Mouse (Mus musculus) thymus, adult 2 months (tissue): ENCODE measurements around the gene Shisa8. TPM values are rescaled to one million over a fixed set of nuclear protein-coding genes. Genes with fewer than 3 reads are reported as not detected.

Experiments used
- DNase-seq: peaks from one replicate; pipeline ENCODE4 v3.0.0; 2021
- H3K27ac ChIP-seq: fragments of 200-500 bp; 2 replicates; pipeline ENCODE4 v1.5.1; 2012; ENCODE audit warnings: low read length, control low read depth; ENCODE audit not compliant: control insufficient read depth, insufficient read depth
- H3K27me3 ChIP-seq: fragments of 200-500 bp; 2 replicates; pipeline ENCODE4 v1.6.1; 2012; ENCODE audit warnings: mild to moderate bottlenecking, low read length, moderate library complexity, mixed read lengths; ENCODE audit not compliant: control insufficient read depth, insufficient read depth
- H3K36me3 ChIP-seq: fragments of 200-500 bp; 2 replicates; pipeline ENCODE4 v1.6.1; 2012; ENCODE audit warnings: mild to moderate bottlenecking, low read length, moderate library complexity; ENCODE audit not compliant: control insufficient read depth, insufficient read depth
- H3K4me1 ChIP-seq: fragments of 200-500 bp; replicated peaks from 2 replicates; pipeline ENCODE4 v1.6.1; 2012; ENCODE audit warnings: low read length; ENCODE audit not compliant: control insufficient read depth, insufficient read depth
- H3K4me3 ChIP-seq: fragments of 200-500 bp; 2 replicates; pipeline ENCODE4 v1.5.1; 2012; ENCODE audit warnings: mild to moderate bottlenecking, low read length, control low read depth, moderate library complexity; ENCODE audit not compliant: control insufficient read depth, insufficient read depth
- CTCF ChIP-seq: fragments of 200-500 bp; IDR thresholded peaks from 2 replicates; pipeline ENCODE4 v1.5.1; 2012; ENCODE audit warnings: mild to moderate bottlenecking, control low read depth, low read length, moderate library complexity, borderline replicate concordance; ENCODE audit not compliant: control insufficient read depth, poor library complexity, insufficient read depth; ENCODE audit errors: extremely low read depth
- POLR2A ChIP-seq: fragments of 200-500 bp; IDR thresholded peaks from 2 replicates; pipeline ENCODE4 v1.6.1; 2012; ENCODE audit warnings: mild to moderate bottlenecking, low read length, control low read depth, moderate library complexity; ENCODE audit not compliant: control insufficient read depth, poor library complexity, insufficient read depth; ENCODE audit errors: extremely low read depth
- WGBS: fragments of 180-500 bp; shearing (Covaris S2); methylation state at CpG from one replicate; pipeline ENCODE4 v1.1.7; 2018; 5-methylcytosine and 5-hydroxymethylcytosine counted together
- polyA plus RNA-seq: library from polyadenylated mRNA; depleted of rRNA; stranded (reverse); fragments of >200 nt; gene quantifications from 2 replicates; pipeline ENCODE4 v1.2.3, GENCODE M21; 2012

Gene Shisa8
- polyA plus RNA-seq, 1 experiment: 0.93 TPM

GRCm38 (mm10) chr15:82185062-82185783 is 27.4 kb downstream of the Shisa8 start:
- no peak for DNase-seq
- Histone ChIP-seq H3K4me1 (peaks cover 12% of the 10 kb centered on the region; the same call in 1 of the 2 replicates), H3K36me3 (peaks cover 69% of the 10 kb centered on the region), H3K27me3 (no peaks in the 10 kb centered on the region), H3K27ac (no peak overlapping the region), H3K4me3 (no peak overlapping the region)
- 97% methylated on average over 14 of the region's 14 CpGs for WGBS
- no peak for TF ChIP-seq CTCF
- TF ChIP-seq POLR2A: no peak

- Histone ChIP-seq H3K4me1 (peaks cover 12% of the 10 kb centered on the region; the same call in 1 of the 2 replicates), H3K27ac (no peak overlapping the region), H3K4me3 (no peak overlapping the region), H3K36me3 (peaks cover 72% of the 10 kb centered on the region), H3K27me3 (no peaks in the 10 kb centered on the region)
- DNase-seq: no peak
- no peak for TF ChIP-seq POLR2A
- TF ChIP-seq CTCF: no peak
- 95% methylated on average over 10 of the region's 10 CpGs for WGBS
Measured at GRCm38 (mm10) chr15:82184656-82185055, 28.0 kb downstream of the Shisa8 start.

GRCm38 (mm10) chr15:82184183-82184582 is 28.4 kb downstream of the Shisa8 start:
- Histone ChIP-seq H3K4me3 (no peak overlapping the region), H3K27me3 (no peaks in the 10 kb centered on the region), H3K27ac (no peak overlapping the region), H3K4me1 (peaks cover 12% of the 10 kb centered on the region; the same call in 1 of the 2 replicates), H3K36me3 (peaks cover 77% of the 10 kb centered on the region)
- WGBS: 97% methylated on average over 7 of the region's 7 CpGs
- no peak for DNase-seq
- TF ChIP-seq POLR2A: no peak

- WGBS: 96% methylated on average over 10 of the region's 10 CpGs
- peaks cover 82% of the 10 kb centered on the region for H3K36me3 ChIP-seq
- no peaks in the 10 kb centered on the region for H3K27me3 ChIP-seq
- H3K27ac ChIP-seq: no peak overlapping the region
- peaks cover 12% of the 10 kb centered on the region; the same call in 1 of the 2 replicates for H3K4me1 ChIP-seq
- TF ChIP-seq CTCF: no peak
- no peak for TF ChIP-seq POLR2A
- H3K4me3 ChIP-seq: no peak overlapping the region
- no peak for DNase-seq
Measured at GRCm38 (mm10) chr15:82183596-82183995, 29.0 kb downstream of the Shisa8 start.

- Histone ChIP-seq H3K4me3 (no peak overlapping the region), H3K27me3 (no peaks in the 10 kb centered on the region), H3K36me3 (peaks cover 88% of the 10 kb centered on the region), H3K4me1 (peaks cover 7% of the 10 kb centered on the region; the same call in 1 of the 2 replicates), H3K27ac (no peak overlapping the region)
- TF ChIP-seq CTCF: no peak
- no peak for TF ChIP-seq POLR2A
- 98% methylated on average over 4 of the region's 4 CpGs for WGBS
- no peak for DNase-seq
Measured at GRCm38 (mm10) chr15:82182311-82182710, 30.3 kb downstream of the Shisa8 start.

- H3K4me1 ChIP-seq: no peaks in the 10 kb centered on the region
- peaks cover 86% of the 10 kb centered on the region for H3K36me3 ChIP-seq
- 96% methylated on average over 5 of the region's 5 CpGs for WGBS
- no peaks in the 10 kb centered on the region for H3K27me3 ChIP-seq
- TF ChIP-seq CTCF (no peak), POLR2A (no peak)
- DNase-seq: no peak
- H3K27ac ChIP-seq: no peak overlapping the region
- H3K4me3 ChIP-seq: no peak overlapping the region
Measured at GRCm38 (mm10) chr15:82181131-82181530, 31.5 kb downstream of the Shisa8 start.
